19 mouse cellular contexts compared by ENCODE assay signal in the genomic region with DNA sequence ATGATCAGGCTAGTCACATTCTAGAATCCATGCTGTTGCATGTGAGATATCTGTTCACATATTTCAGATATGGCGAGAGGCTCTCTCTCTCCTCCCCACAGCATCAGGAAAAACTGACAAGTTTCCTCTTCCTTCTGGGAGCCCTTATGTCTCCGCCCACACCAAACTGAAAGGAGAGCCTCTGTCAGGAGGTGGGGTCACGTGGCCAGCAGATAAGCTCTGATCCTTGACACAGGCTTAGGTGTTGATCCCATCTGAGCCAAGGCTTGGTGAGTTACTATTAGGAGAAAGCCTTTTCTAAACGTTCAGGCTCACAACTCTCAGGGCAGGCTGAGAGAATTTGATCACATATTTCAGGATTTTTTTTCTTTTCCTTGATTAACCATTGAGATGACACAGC.
DNase-seq lines count a peak whose midpoint lies in the region; ATAC-seq and TF ChIP-seq lines count a peak whose summit lies in the region.
"Had no signal": no experiment of that assay in that cellular context is flagged by ENCODE, and none has a peak within 500 bp of the region (broad histone marks: within the 10 kb centered on the region; RNA-seq: fewer than 3 reads in every experiment).

No protein-coding gene starts in this region.

- no peaks in the 10 kb centered on the region; the same call in 1 of the 2 replicates for H3K4me1 ChIP-seq in heart, embryonic 10.5 days
- H3K4me1 ChIP-seq in intestine, embryonic 15.5 days (replicated peaks), result no peaks in the 10 kb centered on the region
- H3K4me1 ChIP-seq in lung, adult 2 months (ENCODE audit: control insufficient read depth, insufficient read depth, low read length), result no peaks in the 10 kb centered on the region
- H3K4me1 ChIP-seq: embryonic facial prominence, embryonic 15.5 days; hindbrain, embryonic 15.5 days had no signal

- no peaks in the 10 kb centered on the region for H3K9me3 ChIP-seq in heart, embryonic 10.5 days
- no peaks in the 10 kb centered on the region for H3K9me3 ChIP-seq in intestine, embryonic 15.5 days
- H3K9me3 ChIP-seq: embryonic facial prominence, embryonic 15.5 days; hindbrain, embryonic 15.5 days had no signal

- no peaks in the 10 kb centered on the region for H3K27me3 ChIP-seq in heart, embryonic 10.5 days (ENCODE audit: insufficient read depth, poor library complexity, severe bottlenecking)
- H3K27me3 ChIP-seq in intestine, embryonic 15.5 days (replicated peaks), result no peaks in the 10 kb centered on the region
- H3K27me3 ChIP-seq: embryonic facial prominence, embryonic 15.5 days; hindbrain, embryonic 15.5 days had no signal

- no peak overlapping the region for H3K4me2 ChIP-seq in intestine, embryonic 15.5 days (replicated peaks)
- H3K4me2 ChIP-seq: embryonic facial prominence, embryonic 15.5 days; hindbrain, embryonic 15.5 days had no signal

- no peak overlapping the region for H3K9ac ChIP-seq in intestine, embryonic 15.5 days
- H3K9ac ChIP-seq: embryonic facial prominence, embryonic 15.5 days; hindbrain, embryonic 15.5 days had no signal

- no peaks in the 10 kb centered on the region for H3K36me3 ChIP-seq in heart, embryonic 10.5 days
- H3K36me3 ChIP-seq in intestine, embryonic 15.5 days, result no peaks in the 10 kb centered on the region
- H3K36me3 ChIP-seq: embryonic facial prominence, embryonic 15.5 days; hindbrain, embryonic 15.5 days had no signal

- TF ChIP-seq POLR2A in lung, adult 2 months (IDR thresholded peaks at IDR 0.05; ENCODE audit: borderline replicate concordance, extremely low read depth, low read depth, low read length), result no peak

- WGBS in heart, embryonic 10.5 days, result 13% methylated on average over 4 of the region's 4 CpGs
- WGBS in intestine, embryonic 15.5 days, result 27% methylated on average over 4 of the region's 4 CpGs
- WGBS in lung, adult 2 months, result 19% methylated on average over 4 of the region's 4 CpGs

- ATAC-seq in intestine, embryonic 15.5 days, result peak; percentile 83
- ATAC-seq in megakaryocyte progenitor cell, adult 5-6 weeks (replicated peaks; ENCODE audit: poor library complexity), result no peak
- ATAC-seq: midbrain, embryonic 16.5 days had no signal

- peak; percentile 76 for DNase-seq in heart, embryonic 10.5 days (ENCODE audit: low spot score)
- DNase-seq in heart, adult 9 months (ENCODE audit: low spot score in 2 of 2), result no peak
- DNase-seq in 3T3-L1 (ENCODE audit: low read depth, low spot score), result peak; percentile 58
- DNase-seq in brain, adult 2 months (ENCODE audit: low read depth, low spot score), result peak; percentile 18
- DNase-seq in cerebellum, adult 8-10 months, result no peak
- no peak for DNase-seq in lung, adult 2 months
- DNase-seq: adrenal gland, postnatal 36 days; B cell, adult 2 months; cerebellum, postnatal 14 days; heart, postnatal 10 days; kidney, adult 9 months; liver; lung, adult 18-20 months had no signal

- H3K27ac ChIP-seq in heart, embryonic 10.5 days, result no peak overlapping the region
- H3K27ac ChIP-seq in intestine, embryonic 15.5 days, result no peak overlapping the region
- H3K27ac ChIP-seq: embryonic facial prominence, embryonic 15.5 days; hindbrain, embryonic 15.5 days; macrophage had no signal

- TF ChIP-seq CTCF in lung, adult 2 months (IDR thresholded peaks at IDR 0.05; ENCODE audit: insufficient read depth, low read length), result no peak

- no peak overlapping the region for H3K4me3 ChIP-seq in heart, embryonic 10.5 days
- no peak overlapping the region for H3K4me3 ChIP-seq in intestine, embryonic 15.5 days (replicated peaks)
- H3K4me3 ChIP-seq in lung, adult 2 months (replicated peaks; ENCODE audit: extremely low read depth, low read depth, low read length), result no peak overlapping the region
- H3K4me3 ChIP-seq: embryonic facial prominence, embryonic 15.5 days; hindbrain, embryonic 15.5 days had no signal

Comparison
In these comparisons a context has a peak if more than half of its experiments do, and no peak if none do; other contexts are left out.
1. DNase-seq: peak in heart, embryonic 10.5 days (single experiment), 3T3-L1 (single experiment) and brain, adult 2 months (single experiment); none in heart, adult 9 months (0 of 2), cerebellum, adult 8-10 months (single experiment) and lung, adult 2 months (single experiment).